Mouse (Mus musculus) C2C12 (cell line): Measurements from ENCODE around the gene Fis1. TPM values are rescaled to one million over a fixed set of nuclear protein-coding genes. Genes with fewer than 3 reads are reported as not detected.
A peak's percentile ranks its signal among the peaks of the same experiment; 100 is the strongest.

ENCODE experiments used
- H3K27me3 ChIP-seq: one replicate; pipeline ENCODE4 v1.6.1; 2011; ENCODE audit not compliant: control insufficient read depth, insufficient read depth, insufficient read length
- H3K36me3 ChIP-seq: one replicate; pipeline ENCODE4 v1.6.1; 2011; ENCODE audit not compliant: control insufficient read depth, insufficient read depth
- H3K4me3 ChIP-seq: one replicate; pipeline ENCODE4 v1.5.1; 2011; ENCODE audit warnings: mild to moderate bottlenecking, control low read depth; ENCODE audit not compliant: poor library complexity, insufficient read depth, severe bottlenecking
- H3K79me2 ChIP-seq: one replicate; pipeline ENCODE4 v1.6.1; 2011; ENCODE audit not compliant: control insufficient read depth, insufficient read depth
- H3K79me3 ChIP-seq: one replicate; pipeline ENCODE4 v1.6.1; 2011; ENCODE audit warnings: low read depth, control low read depth
- H3ac ChIP-seq: one replicate; pipeline ENCODE3; 2011; ENCODE audit warnings: low read depth; ENCODE audit not compliant: control insufficient read depth, insufficient read length
- CEBPB ChIP-seq: IDR thresholded peaks from one replicate; pipeline ENCODE4 v1.6.1; 2011; ENCODE audit warnings: low read depth, mild to moderate bottlenecking, control low read depth, moderate library complexity
- CTCF ChIP-seq: IDR thresholded peaks from one replicate; pipeline ENCODE4 v1.5.1; 2011; ENCODE audit not compliant: control insufficient read depth, insufficient read depth, insufficient read length
- FOSL1 ChIP-seq: IDR thresholded peaks from one replicate; pipeline ENCODE4 v1.8.0; 2011; ENCODE audit warnings: mild to moderate bottlenecking, low read length; ENCODE audit not compliant: poor library complexity, insufficient read depth, severe bottlenecking
- MAX ChIP-seq: IDR thresholded peaks from one replicate; pipeline ENCODE4 v1.6.1; 2011; ENCODE audit warnings: mild to moderate bottlenecking, control low read depth
- MYOD1 ChIP-seq: IDR thresholded peaks from one replicate; pipeline ENCODE4 v1.6.1; 2011; ENCODE audit warnings: low read depth; ENCODE audit not compliant: control insufficient read depth, insufficient read length
- MYOG ChIP-seq: IDR thresholded peaks from one replicate; pipeline ENCODE4 v1.6.1; 2011; ENCODE audit not compliant: control insufficient read depth, insufficient read length; ENCODE audit errors: extremely low read depth
- USF1 ChIP-seq: IDR thresholded peaks from one replicate; pipeline ENCODE4 v1.6.1; 2011; ENCODE audit warnings: low read depth, mild to moderate bottlenecking, control low read depth, moderate library complexity
- microRNA-seq: library from miRNA; unstranded; fragments of <30 nt; microRNA quantifications from one replicate; pipeline ENCODE4, GENCODE M21; 2019; ENCODE audit warnings: borderline microRNAs expressed
- polyA plus RNA-seq: library from polyadenylated mRNA; unstranded; fragments of >200 nt; fragmentation: generic; extraction: Trizol; gene quantifications from one replicate; pipeline ENCODE4 v1.2.1, GENCODE M21; 2012; ENCODE audit warnings: missing spikeins

Gene Fis1
- polyA plus RNA-seq, 1 experiment: 311 TPM

- no peak for TF ChIP-seq MAX
- TF ChIP-seq MYOG: no peak
- TF ChIP-seq CEBPB: no peak
- TF ChIP-seq CTCF: no peak
- TF ChIP-seq MYOD1: no peak
- no peak for TF ChIP-seq USF1
- peaks cover 34% of the 10 kb centered on the region for H3K79me2 ChIP-seq
- H3K36me3 ChIP-seq: peaks cover 45% of the 10 kb centered on the region
- peaks cover 6% of the 10 kb centered on the region for H3K79me3 ChIP-seq
- peak overlapping the region; percentile 87 for H3K4me3 ChIP-seq
- peak overlapping the region; percentile 89 for H3ac ChIP-seq
- no peaks in the 10 kb centered on the region for H3K27me3 ChIP-seq
Measured at GRCm38 (mm10) chr5:136988420-136988819, 35.3 kb downstream of the Fis1 start.

DNA sequence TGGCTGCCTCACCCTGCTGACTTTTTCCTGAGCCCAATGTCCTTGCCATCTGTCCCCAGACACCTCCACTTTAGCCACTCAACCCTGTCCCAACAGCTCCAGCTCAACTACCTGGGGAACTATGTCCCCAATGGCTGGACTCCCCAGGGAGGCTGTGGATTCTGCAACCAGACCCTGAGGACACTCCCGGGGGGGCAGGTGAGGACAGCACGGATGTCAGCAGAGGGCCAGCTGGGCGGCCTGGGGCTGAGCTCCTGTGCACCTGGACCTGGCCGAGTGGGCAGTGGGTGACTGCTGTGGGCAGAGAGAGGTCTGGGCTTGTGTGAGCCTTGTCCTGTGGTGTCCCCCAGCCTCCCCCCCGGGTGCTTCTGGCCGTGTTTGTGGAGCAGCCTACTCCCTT lies 36.7 kb downstream of the Fis1 start:
- no peak overlapping the region for H3ac ChIP-seq
- peaks cover 49% of the 10 kb centered on the region for H3K36me3 ChIP-seq
- H3K27me3 ChIP-seq: no peaks in the 10 kb centered on the region
- H3K79me2 ChIP-seq: peaks cover 34% of the 10 kb centered on the region
- no peak overlapping the region for H3K4me3 ChIP-seq
- H3K79me3 ChIP-seq: peaks cover 6% of the 10 kb centered on the region
- TF ChIP-seq FOSL1 (no peak), MAX (no peak), MYOG (no peak), CEBPB (no peak), USF1 (no peak), CTCF (no peak)

- Histone ChIP-seq H3K4me3 (no peak overlapping the region), H3K27me3 (no peaks in the 10 kb centered on the region)
Measured at GRCm38 (mm10) chr5:136999449-136999848, 46.4 kb downstream of the Fis1 start.

DNA sequence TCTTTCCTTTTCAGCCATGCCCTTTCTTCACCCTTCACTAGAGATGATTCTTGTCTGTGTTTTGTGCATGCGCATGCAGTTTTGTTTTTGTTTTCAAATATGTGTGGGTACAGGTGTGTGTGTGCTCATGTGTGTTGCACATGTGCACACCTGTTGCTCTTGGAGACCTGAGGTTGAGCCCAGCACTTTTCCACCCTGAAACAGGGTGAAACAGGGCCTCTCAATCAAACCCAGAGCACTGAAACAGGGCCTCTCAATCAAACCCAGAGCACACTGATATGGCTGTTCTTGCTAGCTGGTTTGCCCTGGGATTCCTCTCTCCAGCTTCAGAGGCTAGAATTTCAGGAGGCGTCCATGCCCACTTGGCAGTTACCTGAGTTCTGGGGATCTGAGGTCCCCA lies 47.5 kb downstream of the Fis1 start:
- Histone ChIP-seq H3K79me2 (no peaks in the 10 kb centered on the region), H3K36me3 (no peaks in the 10 kb centered on the region), H3K27me3 (no peaks in the 10 kb centered on the region), H3K79me3 (no peaks in the 10 kb centered on the region), H3ac (no peak overlapping the region), H3K4me3 (no peak overlapping the region)
- no peak for TF ChIP-seq MYOD1
- TF ChIP-seq FOSL1: no peak
- no peak for TF ChIP-seq USF1
- no peak for TF ChIP-seq CTCF
- no peak for TF ChIP-seq MAX
- TF ChIP-seq MYOG: no peak
- no peak for TF ChIP-seq CEBPB

More at GRCm38 (mm10) chr5:136999449-136999848, 46.4 kb downstream of the Fis1 start:
- no peaks in the 10 kb centered on the region for H3K79me2 ChIP-seq
- no peak overlapping the region for H3ac ChIP-seq
- TF ChIP-seq MYOG (no peak), FOSL1 (no peak), USF1 (no peak)
- H3K36me3 ChIP-seq: peaks cover 8% of the 10 kb centered on the region
- no peaks in the 10 kb centered on the region for H3K79me3 ChIP-seq

- Histone ChIP-seq H3K79me2 (no peaks in the 10 kb centered on the region), H3ac (no peak overlapping the region), H3K79me3 (no peaks in the 10 kb centered on the region), H3K4me3 (no peak overlapping the region), H3K36me3 (no peaks in the 10 kb centered on the region), H3K27me3 (peaks cover 3% of the 10 kb centered on the region)
- TF ChIP-seq MYOG (no peak), MYOD1 (no peak), CEBPB (no peak), MAX (no peak), FOSL1 (no peak), CTCF (no peak), USF1 (no peak)
Measured at GRCm38 (mm10) chr5:137007276-137007675, 54.2 kb downstream of the Fis1 start.

DNA sequence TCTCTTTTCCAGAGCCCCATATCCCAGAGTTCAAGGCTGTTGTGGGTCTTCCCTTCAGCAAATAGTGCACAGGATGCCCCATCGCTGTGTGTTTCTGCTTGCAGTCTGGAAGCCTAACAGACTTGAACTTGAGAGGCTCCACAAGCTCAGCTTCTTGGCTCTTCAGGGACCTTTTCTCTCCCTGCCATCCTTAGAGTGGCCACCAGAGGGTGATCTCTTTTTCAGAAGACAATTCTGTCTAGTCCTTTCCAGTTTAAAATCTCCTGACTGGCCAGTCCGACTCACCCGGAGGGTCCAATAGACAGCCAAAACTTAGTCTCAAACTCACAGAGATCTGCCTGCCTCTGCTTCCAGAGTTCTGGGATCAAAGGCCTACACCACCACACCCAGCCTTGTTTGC lies 56.9 kb downstream of the Fis1 start:
- Histone ChIP-seq H3K79me2 (no peaks in the 10 kb centered on the region), H3K27me3 (peaks cover 3% of the 10 kb centered on the region), H3K79me3 (no peaks in the 10 kb centered on the region), H3K4me3 (no peak overlapping the region), H3ac (no peak overlapping the region), H3K36me3 (no peaks in the 10 kb centered on the region)
- TF ChIP-seq CTCF (no peak), MYOD1 (no peak), FOSL1 (no peak), MYOG (no peak), MAX (no peak), USF1 (no peak), CEBPB (no peak)

DNA sequence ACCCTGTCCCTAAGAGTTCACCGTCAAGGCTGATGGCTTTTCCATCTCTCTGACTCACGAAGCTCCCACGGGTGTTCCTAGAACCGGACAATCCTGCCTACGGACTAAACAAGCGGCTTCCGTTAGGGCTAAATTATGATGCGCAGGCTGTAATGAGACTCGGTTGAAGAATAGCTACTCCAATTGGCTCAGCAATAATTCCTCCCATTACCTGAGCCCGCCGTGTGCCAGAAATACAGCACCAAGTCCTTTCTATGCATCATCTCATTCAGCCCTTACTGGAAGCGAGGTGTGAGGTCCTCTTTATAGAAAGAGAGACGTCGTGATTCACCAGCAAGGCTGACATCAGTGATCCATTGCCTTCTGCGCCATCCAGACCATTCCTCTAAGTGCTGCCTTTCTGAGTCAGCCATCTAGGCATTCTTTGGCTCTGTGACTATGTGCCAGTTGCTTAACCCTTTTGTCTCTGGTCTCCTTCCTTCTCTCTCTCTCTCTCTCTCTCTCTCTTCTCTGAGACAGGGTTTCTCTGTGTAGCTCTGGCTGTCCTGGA lies 59.4 kb downstream of the Fis1 start:
- Histone ChIP-seq H3K79me2 (no peaks in the 10 kb centered on the region), H3K36me3 (no peaks in the 10 kb centered on the region), H3K4me3 (no peak overlapping the region), H3K27me3 (peaks cover 3% of the 10 kb centered on the region), H3K79me3 (no peaks in the 10 kb centered on the region), H3ac (no peak overlapping the region)
- TF ChIP-seq USF1 (no peak), MAX (no peak), CTCF (no peak), CEBPB (no peak), FOSL1 (no peak), MYOD1 (no peak), MYOG (no peak)

Small RNAs within 50 kb of the gene (microRNA-seq; reads per million reads assigned to microRNA genes)
- gene Mir702: 18.3 reads per million, percentile 63 among the genes with 10 or more reads in this experiment

Other genes with a start within 250 kb of the Fis1 start
- gene Col26a1, start 70.1 kb upstream of the Fis1 start, polyA plus RNA-seq: 0.11 TPM
- gene Ift22, start 45.1 kb upstream of the Fis1 start, polyA plus RNA-seq: 21.6 TPM
- gene Cldn15, start 13.3 kb downstream of the Fis1 start, polyA plus RNA-seq: 5.1 TPM
- 140 TPM for gene Plod3, start 33.7 kb downstream of the Fis1 start, polyA plus RNA-seq
- 101 TPM for gene Znhit1, start 34.7 kb downstream of the Fis1 start, polyA plus RNA-seq
- gene Vgf, start 73.1 kb downstream of the Fis1 start, polyA plus RNA-seq: 0.28 TPM
- 360 TPM for gene Ap1s1, start 92.9 kb downstream of the Fis1 start, polyA plus RNA-seq
- 131 TPM for gene Serpine1, start 119.0 kb downstream of the Fis1 start, polyA plus RNA-seq
- gene Trim56, start 162.9 kb downstream of the Fis1 start, polyA plus RNA-seq: 7.4 TPM
- gene Muc3, start 196.0 kb downstream of the Fis1 start, polyA plus RNA-seq: not detected